Mouse (Mus musculus): Measurements from ENCODE around the gene Cd44. TPM values are rescaled to one million over a fixed set of nuclear protein-coding genes. Genes with fewer than 3 reads are reported as not detected.

The Cd44 gene
- total and polyA plus RNA-seq, 2 experiments from 2014 or later: 9.3 to 12.5 TPM

- TF ChIP-seq EP300 (IDR thresholded peaks at IDR 0.05; ENCODE audit: low read depth) (no peak), CTCF (IDR thresholded peaks at IDR 0.05; ENCODE audit: low read depth) (no peak)
- no peaks in the 10 kb centered on the region for H3K36me3 ChIP-seq (replicated peaks; ENCODE audit: control insufficient read depth, insufficient read depth, low read length)
- H3K9me3 ChIP-seq (replicated peaks; ENCODE audit: control insufficient read depth, low read length): no peaks in the 10 kb centered on the region
- no peak for ATAC-seq (ENCODE audit: insufficient read depth, low read depth)
- H3K4me1 ChIP-seq (ENCODE audit: control insufficient read depth, insufficient read depth): peaks cover 22% of the 10 kb centered on the region
- DNase-seq (ENCODE audit: low spot score): no peak
- H3K27ac ChIP-seq (ENCODE audit: low read depth): no peak overlapping the region
- no peaks in the 10 kb centered on the region for H3K27me3 ChIP-seq (ENCODE audit: control insufficient read depth, insufficient read depth, low read length)
- WGBS: 63% methylated on average over 2 of the region's 2 CpGs
- no peak overlapping the region for H3K9ac ChIP-seq (replicated peaks; ENCODE audit: low read depth, low read length)
- no peak overlapping the region for H3K4me3 ChIP-seq (ENCODE audit: low read depth, low read length)
- no peak overlapping the region for H3K4me2 ChIP-seq (ENCODE audit: low read depth, low read length)
These were observed 23.0 kb downstream of the Cd44 start for GRCm38 (mm10) chr2:102878513-102878912.

GRCm38 (mm10) chr2:102877463-102877862 lies 24.0 kb downstream of the Cd44 start:
- 94% methylated on average over 4 of the region's 4 CpGs for WGBS

GRCm38 (mm10) chr2:102876141-102876540 lies 25.3 kb downstream of the Cd44 start:
- TF ChIP-seq CTCF (IDR thresholded peaks at IDR 0.05; ENCODE audit: low read depth) (no peak), EP300 (IDR thresholded peaks at IDR 0.05; ENCODE audit: low read depth) (no peak)
- peaks cover 19% of the 10 kb centered on the region for H3K4me1 ChIP-seq (ENCODE audit: control insufficient read depth, insufficient read depth)
- H3K27ac ChIP-seq (ENCODE audit: low read depth): no peak overlapping the region
- ATAC-seq (ENCODE audit: insufficient read depth, low read depth): no peak
- H3K27me3 ChIP-seq (ENCODE audit: control insufficient read depth, insufficient read depth, low read length): no peaks in the 10 kb centered on the region
- H3K9me3 ChIP-seq (replicated peaks; ENCODE audit: control insufficient read depth, low read length): no peaks in the 10 kb centered on the region
- DNase-seq (ENCODE audit: low spot score): no peak
- no peak overlapping the region for H3K9ac ChIP-seq (replicated peaks; ENCODE audit: low read depth, low read length)
- H3K36me3 ChIP-seq (replicated peaks; ENCODE audit: control insufficient read depth, insufficient read depth, low read length): no peaks in the 10 kb centered on the region
- 12% methylated on average over 1 of the region's 1 CpGs for WGBS
- H3K4me3 ChIP-seq (ENCODE audit: low read depth, low read length): no peak overlapping the region
- no peak overlapping the region for H3K4me2 ChIP-seq (ENCODE audit: low read depth, low read length)

More at GRCm38 (mm10) chr2:102877463-102877862, 24.0 kb downstream of the Cd44 start:
- no peaks in the 10 kb centered on the region for H3K27me3 ChIP-seq (ENCODE audit: control insufficient read depth, insufficient read depth, low read length)
- no peak for DNase-seq (ENCODE audit: low spot score)
- no peak for ATAC-seq (ENCODE audit: insufficient read depth, low read depth)
- no peak overlapping the region for H3K4me3 ChIP-seq (ENCODE audit: low read depth, low read length)
- peaks cover 19% of the 10 kb centered on the region for H3K4me1 ChIP-seq (ENCODE audit: control insufficient read depth, insufficient read depth)
- H3K27ac ChIP-seq (ENCODE audit: low read depth): no peak overlapping the region
- no peaks in the 10 kb centered on the region for H3K9me3 ChIP-seq (replicated peaks; ENCODE audit: control insufficient read depth, low read length)
- TF ChIP-seq EP300 (IDR thresholded peaks at IDR 0.05; ENCODE audit: low read depth) (no peak), CTCF (IDR thresholded peaks at IDR 0.05; ENCODE audit: low read depth) (no peak)
- no peak overlapping the region for H3K4me2 ChIP-seq (ENCODE audit: low read depth, low read length)
- H3K36me3 ChIP-seq (replicated peaks; ENCODE audit: control insufficient read depth, insufficient read depth, low read length): no peaks in the 10 kb centered on the region
- H3K9ac ChIP-seq (replicated peaks; ENCODE audit: low read depth, low read length): no peak overlapping the region

- WGBS: 67% methylated on average over 4 of the region's 4 CpGs
- Histone ChIP-seq H3K4me1 (ENCODE audit: control insufficient read depth, insufficient read depth) (peaks cover 12% of the 10 kb centered on the region; the same call in 1 of the 2 replicates), H3K4me3 (ENCODE audit: low read depth, low read length) (no peak overlapping the region), H3K9me3 (replicated peaks; ENCODE audit: control insufficient read depth, low read length) (no peaks in the 10 kb centered on the region), H3K4me2 (ENCODE audit: low read depth, low read length) (no peak overlapping the region), H3K9ac (replicated peaks; ENCODE audit: low read depth, low read length) (no peak overlapping the region), H3K27me3 (ENCODE audit: control insufficient read depth, insufficient read depth, low read length) (no peaks in the 10 kb centered on the region), H3K36me3 (replicated peaks; ENCODE audit: control insufficient read depth, insufficient read depth, low read length) (no peaks in the 10 kb centered on the region), H3K27ac (ENCODE audit: low read depth) (no peak overlapping the region)
- ATAC-seq (ENCODE audit: insufficient read depth, low read depth): no peak
- TF ChIP-seq EP300 (IDR thresholded peaks at IDR 0.05; ENCODE audit: low read depth) (no peak), CTCF (IDR thresholded peaks at IDR 0.05; ENCODE audit: low read depth) (no peak)
- DNase-seq (ENCODE audit: low spot score): no peak
These were observed 27.6 kb downstream of the Cd44 start for GRCm38 (mm10) chr2:102873848-102874247.

GRCm38 (mm10) chr2:102873194-102873593 lies 28.3 kb downstream of the Cd44 start:
- peaks cover 18% of the 10 kb centered on the region for H3K4me1 ChIP-seq (ENCODE audit: control insufficient read depth, insufficient read depth)
- no peak for DNase-seq (ENCODE audit: low spot score)
- H3K27ac ChIP-seq (ENCODE audit: low read depth): no peak overlapping the region
- no peaks in the 10 kb centered on the region for H3K36me3 ChIP-seq (replicated peaks; ENCODE audit: control insufficient read depth, insufficient read depth, low read length)
- no peak overlapping the region for H3K4me3 ChIP-seq (ENCODE audit: low read depth, low read length)
- H3K9ac ChIP-seq (replicated peaks; ENCODE audit: low read depth, low read length): no peak overlapping the region
- ATAC-seq (ENCODE audit: insufficient read depth, low read depth): no peak
- H3K27me3 ChIP-seq (ENCODE audit: control insufficient read depth, insufficient read depth, low read length): no peaks in the 10 kb centered on the region
- 88% methylated on average over 4 of the region's 4 CpGs for WGBS
- H3K9me3 ChIP-seq (replicated peaks; ENCODE audit: control insufficient read depth, low read length): no peaks in the 10 kb centered on the region
- TF ChIP-seq CTCF (IDR thresholded peaks at IDR 0.05; ENCODE audit: low read depth) (no peak), EP300 (IDR thresholded peaks at IDR 0.05; ENCODE audit: low read depth) (no peak)
- H3K4me2 ChIP-seq (ENCODE audit: low read depth, low read length): no peak overlapping the region

- no peak for DNase-seq (ENCODE audit: low spot score)
- TF ChIP-seq CTCF (IDR thresholded peaks at IDR 0.05; ENCODE audit: low read depth) (no peak), EP300 (IDR thresholded peaks at IDR 0.05; ENCODE audit: low read depth) (no peak)
- ATAC-seq (ENCODE audit: insufficient read depth, low read depth): no peak
- Histone ChIP-seq H3K9ac (replicated peaks; ENCODE audit: low read depth, low read length) (no peak overlapping the region), H3K27ac (ENCODE audit: low read depth) (no peak overlapping the region), H3K4me2 (ENCODE audit: low read depth, low read length) (no peak overlapping the region), H3K27me3 (ENCODE audit: control insufficient read depth, insufficient read depth, low read length) (no peaks in the 10 kb centered on the region), H3K36me3 (replicated peaks; ENCODE audit: control insufficient read depth, insufficient read depth, low read length) (no peaks in the 10 kb centered on the region), H3K9me3 (replicated peaks; ENCODE audit: control insufficient read depth, low read length) (no peaks in the 10 kb centered on the region), H3K4me3 (ENCODE audit: low read depth, low read length) (no peak overlapping the region), H3K4me1 (ENCODE audit: control insufficient read depth, insufficient read depth) (peaks cover 22% of the 10 kb centered on the region)
- WGBS: 93% methylated on average over 2 of the region's 2 CpGs
These were observed 29.0 kb downstream of the Cd44 start for GRCm38 (mm10) chr2:102872436-102872835.

Measured in heart, postnatal 0 days (tissue).